Mouse (Mus musculus) gastrocnemius, postnatal 36 days (tissue): ENCODE results near the gene 1700001O22Rik. TPM values are rescaled to one million over a fixed set of nuclear protein-coding genes. Genes with fewer than 3 reads are reported as not detected.

Experiments
- DNase-seq, 2 experiments: peaks; one replicate each; pipeline ENCODE4 v3.0.0; 2022
- intact Hi-C: fragments of 180-260 bp; cut with DNase I; formaldehyde crosslinking; loops from one replicate; pipeline ENCODE4 v1.15.1; 2025
- total RNA-seq, 2 experiments: library from RNA; stranded (reverse); gene quantifications; 2 replicates each; pipeline ENCODE4 v1.2.3; 2021

The 1700001O22Rik gene
- total RNA-seq, 2 experiments from 2014 or later = 1.3 to 5.3 TPM

- DNase-seq = peak; percentile 90
- intact Hi-C loops = no loop called here
Observed at GRCm38 (mm10) chr2:30758341-30759087, 44.9 kb downstream of the 1700001O22Rik start.

DNA sequence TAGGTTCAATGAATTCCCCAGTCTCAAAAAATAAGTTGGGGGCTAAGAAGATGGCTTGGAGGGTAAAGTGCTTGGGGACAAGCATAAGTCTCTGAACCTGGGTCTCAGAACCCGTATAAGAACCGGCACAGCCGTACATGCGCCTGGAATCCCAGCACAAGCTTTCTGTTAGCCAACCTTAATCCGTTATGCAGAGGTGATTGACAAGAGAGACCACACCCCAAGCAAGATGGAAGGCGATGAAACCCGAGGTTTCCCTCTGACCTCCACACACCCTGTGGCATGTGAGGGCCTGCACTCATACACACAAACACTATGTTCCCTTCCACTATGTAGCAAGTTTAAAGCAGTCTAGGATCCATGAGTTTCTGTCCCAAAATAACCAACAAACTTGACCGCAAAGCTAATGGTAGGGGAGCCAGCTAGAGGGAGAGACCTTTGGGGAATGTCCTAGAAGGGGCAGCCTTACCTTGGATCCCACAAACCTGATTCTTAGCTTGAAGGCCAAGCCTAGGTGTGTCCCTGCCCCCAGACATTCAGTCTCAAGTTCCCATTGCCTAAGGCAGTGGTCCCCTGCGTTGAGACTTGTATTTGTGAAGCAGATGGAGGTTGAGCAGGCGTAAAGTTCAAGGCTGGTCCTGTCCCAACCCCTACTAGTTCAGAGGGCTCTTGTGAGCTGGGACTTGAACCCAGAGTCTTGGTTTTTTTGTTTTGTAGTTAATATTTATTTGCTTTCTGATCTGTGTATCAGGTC lies 46.3 kb downstream of the 1700001O22Rik start:
- intact Hi-C loops = no loop called here
- no peak for DNase-seq

DNA sequence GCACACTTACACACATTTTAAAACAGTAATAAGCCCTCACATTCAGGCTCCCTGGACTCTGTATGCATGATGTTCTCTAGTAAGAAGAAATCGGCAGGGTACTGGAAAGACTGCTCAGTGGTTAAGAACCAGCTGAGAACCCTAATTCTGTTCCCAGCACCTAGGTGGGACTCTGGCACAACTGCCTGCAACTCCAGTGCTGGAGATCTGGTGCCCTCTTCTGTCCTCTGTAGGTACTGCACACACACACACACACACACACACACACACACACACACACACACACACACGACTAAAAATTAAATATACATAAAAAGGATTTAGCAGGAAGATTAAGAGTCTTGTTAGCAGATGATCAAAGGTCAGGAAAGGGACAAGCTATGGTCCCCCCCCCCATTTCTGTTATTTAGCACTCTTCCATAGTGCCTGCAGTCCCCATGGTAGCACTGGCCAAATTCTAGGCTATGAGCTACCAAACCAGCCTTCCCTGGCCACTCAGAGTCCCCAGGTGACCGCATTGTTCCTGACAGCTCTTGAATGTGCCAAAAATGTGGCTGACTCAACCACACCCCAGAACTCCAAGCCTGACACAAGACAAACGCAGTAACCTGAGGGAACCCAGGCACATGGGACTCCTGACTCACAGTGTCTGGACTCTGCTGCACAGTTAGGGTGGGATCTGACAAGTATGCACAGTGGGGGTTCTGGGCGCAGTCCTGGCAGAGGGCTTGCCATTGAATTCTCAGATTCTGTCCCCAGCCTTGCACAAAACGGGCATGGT lies 47.3 kb downstream of the 1700001O22Rik start:
- no peak for DNase-seq
- intact Hi-C loops = no loop called here

DNA sequence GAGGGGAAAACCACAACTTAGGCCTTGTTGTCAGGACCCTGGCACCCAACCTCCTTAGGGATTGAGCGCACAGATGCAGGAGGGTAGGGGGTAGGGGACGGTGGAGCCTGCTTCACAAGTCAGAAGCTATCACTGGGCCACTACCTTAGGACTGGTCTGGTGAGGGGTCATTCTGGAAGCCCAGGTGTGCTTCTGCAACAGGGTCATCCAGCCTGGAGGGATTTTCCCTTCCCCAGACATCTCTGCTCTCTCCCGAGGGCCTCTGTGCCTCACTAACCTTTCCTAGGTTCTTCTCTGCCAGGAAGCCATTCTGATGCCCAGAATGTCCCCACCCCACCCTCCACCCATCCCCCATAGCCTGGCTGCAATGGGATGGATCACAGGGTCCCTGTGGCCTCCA lies 48.6 kb downstream of the 1700001O22Rik start:
- intact Hi-C loops = no loop called here
- DNase-seq = no peak

DNA sequence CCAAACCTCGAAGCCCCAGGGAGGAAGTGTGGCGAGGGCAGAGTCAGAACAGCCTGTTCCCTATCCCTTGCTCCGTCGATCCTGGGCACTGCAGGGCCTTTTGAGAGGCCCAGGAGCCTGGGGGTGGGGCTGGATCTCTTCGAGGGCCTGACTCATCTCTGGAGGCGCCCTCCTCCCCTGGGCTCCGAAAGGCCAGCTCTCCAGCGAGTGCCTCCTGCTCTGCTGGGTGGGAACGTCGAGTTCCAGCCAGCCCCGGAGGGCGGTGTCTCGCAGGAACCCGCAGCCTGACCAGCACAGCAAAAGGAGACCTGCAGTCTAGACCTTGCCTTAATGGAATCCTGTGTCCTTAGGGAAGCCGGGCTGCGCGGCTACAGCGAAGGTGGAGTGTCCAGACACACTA lies 50.2 kb downstream of the 1700001O22Rik start:
- peak; percentile 68 to 84 for DNase-seq
- intact Hi-C loops = no loop called here

GRCm38 (mm10) chr2:30752471-30752870 lies 51.0 kb downstream of the 1700001O22Rik start:
- DNase-seq = no peak
- intact Hi-C loops = no loop called here

- intact Hi-C loops = no loop called here
- no peak for DNase-seq
Observed at GRCm38 (mm10) chr2:30750025-30750424, 53.4 kb downstream of the 1700001O22Rik start.

GRCm38 (mm10) chr2:30747602-30748162 lies 55.8 kb downstream of the 1700001O22Rik start:
- no peak for DNase-seq
- intact Hi-C loops = no loop called here

Other genes with a start within 250 kb of the 1700001O22Rik start
- 1 to 10 TPM; 2.5 to 3.4 TPM for gene Cstad, start 208.6 kb downstream of the 1700001O22Rik start, total RNA-seq
- 10 to 100 TPM; 13.0 to 15.9 TPM for gene Ntmt1, start 4.2 kb upstream of the 1700001O22Rik start, total RNA-seq
- 1 to 10 TPM; 6.6 to 7.6 TPM for gene Asb6, start 26.7 kb upstream of the 1700001O22Rik start, total RNA-seq
- gene Prrx2, start 31.3 kb upstream of the 1700001O22Rik start, total RNA-seq = 1 to 10 TPM; 1.9 to 2.4 TPM
- 1 to 10 TPM; 3.0 to 6.5 TPM for gene Ptges, start 126.2 kb upstream of the 1700001O22Rik start, total RNA-seq
- gene Tor1b, start 149.3 kb upstream of the 1700001O22Rik start, total RNA-seq = 10 to 100 TPM; 19.0 to 22.7 TPM
- 1 to 10 TPM; 4.1 to 5.1 TPM for gene Tor1a, start 164.3 kb upstream of the 1700001O22Rik start, total RNA-seq
- gene BC005624, start 178.5 kb upstream of the 1700001O22Rik start, total RNA-seq = 10 to 100 TPM; 19.8 to 22.8 TPM
- gene Usp20, start 178.6 kb upstream of the 1700001O22Rik start, total RNA-seq = 1 to 10 TPM; 6.6 to 8.7 TPM